13 mouse cellular contexts compared by ENCODE assay signal in the genomic region with DNA sequence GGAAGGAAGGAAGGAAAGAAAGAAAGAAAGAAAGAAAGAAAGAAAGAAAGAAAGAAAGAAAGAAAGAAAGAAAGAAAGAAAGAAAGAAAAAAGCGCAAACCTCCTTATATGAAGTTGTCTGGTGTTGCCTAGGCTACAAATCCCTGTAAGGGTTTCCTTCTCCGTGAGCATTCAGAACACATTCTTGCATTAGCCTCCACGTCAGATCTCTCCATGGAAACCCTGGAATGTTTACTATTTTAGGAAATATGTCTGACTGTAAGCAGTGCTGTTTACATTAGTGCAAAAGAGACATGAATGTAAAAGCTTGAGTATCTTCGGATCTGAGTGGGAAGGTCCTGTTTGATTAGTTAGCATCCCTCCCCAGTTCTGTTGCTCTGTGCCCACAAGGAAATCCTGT.
A peak's percentile ranks its signal among the peaks of the same experiment; 100 is the strongest.
DNase-seq lines count a peak whose midpoint lies in the region; ATAC-seq and TF ChIP-seq lines count a peak whose summit lies in the region.
"Had no signal": no experiment of that assay in that cellular context is flagged by ENCODE, and none has a peak within 500 bp of the region (broad histone marks: within the 10 kb centered on the region; RNA-seq: fewer than 3 reads in every experiment).

No protein-coding gene starts in this region.

- in situ Hi-C loops in Patski (cut with MboI; ENCODE audit: low pct_unique_long_range_greater_than_20kb), result no loop called here

- WGBS in forebrain, embryonic 16.5 days, result 20% methylated on average over 4 of the region's 4 CpGs
- WGBS in forebrain, embryonic 10.5 days, result 49% methylated on average over 4 of the region's 4 CpGs
- 52% methylated on average over 4 of the region's 4 CpGs for WGBS in liver, embryonic 11.5 days
- WGBS in liver, embryonic 12.5 days (ENCODE audit: insufficient replicate concordance), result 58% methylated on average over 4 of the region's 4 CpGs

- TF ChIP-seq CTCF in Patski (IDR thresholded peaks at IDR 0.05), result no peak

- no peak overlapping the region for H3K27ac ChIP-seq in forebrain, embryonic 16.5 days (ENCODE audit: low read length)
- no peak overlapping the region for H3K27ac ChIP-seq in forebrain, embryonic 10.5 days
- no peak overlapping the region for H3K27ac ChIP-seq in liver, embryonic 11.5 days (ENCODE audit: low read depth, low read length)
- H3K27ac ChIP-seq in liver, embryonic 12.5 days, result no peak overlapping the region
- H3K27ac ChIP-seq: heart, embryonic 15.5 days; layer of hippocampus, adult 2 months had no signal

- no peaks in the 10 kb centered on the region for H3K36me3 ChIP-seq in forebrain, embryonic 16.5 days (ENCODE audit: control insufficient read depth, insufficient read depth)
- no peaks in the 10 kb centered on the region for H3K36me3 ChIP-seq in forebrain, embryonic 10.5 days (replicated peaks)
- no peaks in the 10 kb centered on the region for H3K36me3 ChIP-seq in liver, embryonic 11.5 days (ENCODE audit: control insufficient read depth, insufficient read depth, low read length)
- no peaks in the 10 kb centered on the region for H3K36me3 ChIP-seq in liver, embryonic 12.5 days
- H3K36me3 ChIP-seq: heart, embryonic 15.5 days had no signal

- no peak overlapping the region for H3K4me3 ChIP-seq in forebrain, embryonic 16.5 days (replicated peaks; ENCODE audit: low read length)
- H3K4me3 ChIP-seq in forebrain, embryonic 10.5 days, result no peak overlapping the region
- no peak overlapping the region for H3K4me3 ChIP-seq in liver, embryonic 11.5 days (ENCODE audit: low read depth, low read length)
- H3K4me3 ChIP-seq in liver, embryonic 12.5 days, result no peak overlapping the region
- H3K4me3 ChIP-seq: heart, embryonic 15.5 days; layer of hippocampus, adult 2 months had no signal

- POLR2A ChIA-PET in Patski (lab: Charles Lee), result interaction anchor here (0.7 to 1.1 kb wide), 2 partner anchors 17 to 28 kb away, joined by 3 read pairs; no protein-coding TSS in a partner anchor

- CTCF ChIA-PET in Patski (lab: Charles Lee), result interaction anchor here (1.1 to 1.6 kb wide), 4 partner anchors 7 to 38 kb away, joined by 3 to 8 read pairs (median 3); no protein-coding TSS in a partner anchor

- no peaks in the 10 kb centered on the region for H3K27me3 ChIP-seq in forebrain, embryonic 16.5 days (replicated peaks; ENCODE audit: control insufficient read depth, insufficient read depth, low read length)
- no peaks in the 10 kb centered on the region for H3K27me3 ChIP-seq in forebrain, embryonic 10.5 days (ENCODE audit: poor library complexity, severe bottlenecking)
- H3K27me3 ChIP-seq in liver, embryonic 11.5 days (replicated peaks; ENCODE audit: control insufficient read depth, insufficient read depth, low read length), result no peaks in the 10 kb centered on the region
- H3K27me3 ChIP-seq in liver, embryonic 12.5 days (replicated peaks), result no peaks in the 10 kb centered on the region
- no peaks in the 10 kb centered on the region for H3K27me3 ChIP-seq in Patski
- H3K27me3 ChIP-seq: heart, embryonic 15.5 days had no signal

- H3K4me2 ChIP-seq in forebrain, embryonic 16.5 days (ENCODE audit: low read length), result no peak overlapping the region
- H3K4me2 ChIP-seq in liver, embryonic 11.5 days, result no peak overlapping the region
- H3K4me2 ChIP-seq in liver, embryonic 12.5 days, result no peak overlapping the region
- H3K4me2 ChIP-seq: heart, embryonic 15.5 days had no signal

- no peak for DNase-seq in forebrain, embryonic 10.5 days (ENCODE audit: extremely low spot score, low spot score)
- peak; percentile 10 for DNase-seq in liver, embryonic 11.5 days (ENCODE audit: low spot score)
- DNase-seq in Patski (ENCODE audit: low read depth, low spot score), result no peak
- DNase-seq in lung, postnatal 36 days, result peak; percentile 16
- DNase-seq in urinary bladder, postnatal 14 days (ENCODE audit: low spot score), result no peak
- DNase-seq: cerebellum, postnatal 10 days; gastrocnemius, postnatal 25 days; kidney, adult 2 months had no signal

- no peaks in the 10 kb centered on the region; the same call in 1 of the 2 replicates for H3K4me1 ChIP-seq in forebrain, embryonic 16.5 days (replicated peaks; ENCODE audit: control insufficient read depth, insufficient read depth, low read length)
- peaks cover 7% of the 10 kb centered on the region; the same call in 1 of the 2 replicates for H3K4me1 ChIP-seq in forebrain, embryonic 10.5 days
- H3K4me1 ChIP-seq in liver, embryonic 11.5 days (replicated peaks; ENCODE audit: control insufficient read depth, insufficient read depth, low read length), result no peaks in the 10 kb centered on the region
- no peaks in the 10 kb centered on the region for H3K4me1 ChIP-seq in liver, embryonic 12.5 days

- H3K9ac ChIP-seq in forebrain, embryonic 16.5 days (replicated peaks; ENCODE audit: low read depth, low read length), result no peak overlapping the region
- H3K9ac ChIP-seq in liver, embryonic 11.5 days (ENCODE audit: low read depth, low read length), result no peak overlapping the region
- no peak overlapping the region for H3K9ac ChIP-seq in liver, embryonic 12.5 days
- H3K9ac ChIP-seq: heart, embryonic 15.5 days had no signal

- peak; percentile 83 for ATAC-seq in forebrain, embryonic 16.5 days
- no peak for ATAC-seq in liver, embryonic 11.5 days (replicated peaks; ENCODE audit: low FRiP score)
- ATAC-seq in liver, embryonic 12.5 days, result no peak
- ATAC-seq in Patski, result peak; percentile 52
- ATAC-seq in activated CD4-positive, CD25-positive, alpha-beta regulatory T cell, adult 4 months, result no peak

- no peaks in the 10 kb centered on the region for H3K9me3 ChIP-seq in forebrain, embryonic 16.5 days (ENCODE audit: control insufficient read depth, low read length)
- H3K9me3 ChIP-seq in forebrain, embryonic 10.5 days, result no peaks in the 10 kb centered on the region
- H3K9me3 ChIP-seq in liver, embryonic 11.5 days (ENCODE audit: control insufficient read depth, low read length), result no peaks in the 10 kb centered on the region
- no peaks in the 10 kb centered on the region for H3K9me3 ChIP-seq in liver, embryonic 12.5 days (replicated peaks)
- H3K9me3 ChIP-seq: heart, embryonic 15.5 days had no signal

Comparison
In these comparisons a context has a peak if more than half of its experiments do, and no peak if none do; other contexts are left out.
1. ATAC-seq: peak in forebrain, embryonic 16.5 days (single experiment) and Patski (single experiment); none in liver, embryonic 11.5 days (single experiment), liver, embryonic 12.5 days (single experiment) and activated CD4-positive, CD25-positive, alpha-beta regulatory T cell, adult 4 months (single experiment).
2. DNase-seq: peak in liver, embryonic 11.5 days (single experiment) and lung, postnatal 36 days (single experiment); none in forebrain, embryonic 10.5 days (single experiment), Patski (single experiment) and urinary bladder, postnatal 14 days (single experiment).